Mouse (Mus musculus): ENCODE measurements around the gene Mctp2.

- no peak for TF ChIP-seq CTCF (IDR thresholded peaks at IDR 0.05; ENCODE audit: borderline replicate concordance, insufficient read depth, low read length)
- TF ChIP-seq POLR2A (IDR thresholded peaks at IDR 0.05; ENCODE audit: low read depth, low read length), result no peak
Observed at GRCm38 (mm10) chr7:72271546-72271945, 34.9 kb downstream of the Mctp2 start.
